ENCODE assay signal across 16 mouse cellular contexts in the genomic region with DNA sequence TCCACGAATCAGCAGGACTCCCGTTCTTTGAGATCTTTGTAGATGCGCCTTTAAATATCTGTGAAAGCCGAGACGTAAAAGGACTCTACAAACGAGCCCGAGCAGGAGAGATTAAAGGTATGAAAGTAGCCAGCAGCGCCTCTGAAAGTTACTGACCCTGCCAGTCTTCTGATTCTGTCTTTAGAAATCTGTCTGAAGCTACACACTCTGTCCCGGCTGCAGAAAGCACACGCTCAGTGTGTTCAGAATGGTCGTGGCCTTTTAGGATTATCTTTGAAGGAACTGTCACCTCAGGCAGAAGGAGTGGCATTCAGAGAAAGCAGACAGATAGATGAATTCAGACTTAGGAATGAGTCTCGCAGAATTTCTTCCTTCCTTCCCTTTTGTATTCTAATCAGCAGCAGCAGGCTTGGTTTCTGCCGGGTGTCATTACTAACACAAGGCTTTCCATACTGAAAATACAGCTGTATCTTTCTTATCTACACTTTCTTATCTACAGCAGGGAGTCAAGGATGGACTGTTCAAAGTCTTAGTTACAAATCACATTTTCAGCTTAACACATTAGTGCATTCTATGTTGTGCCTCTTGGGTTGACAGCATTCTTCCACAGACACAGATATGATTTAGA. TPM values are rescaled to one million over a fixed set of nuclear protein-coding genes. Genes with fewer than 3 reads are reported as not detected.
DNase-seq lines count a peak whose midpoint lies in the region; ATAC-seq lines count a peak whose summit lies in the region.
"Had no signal": no experiment of that assay in that cellular context is flagged by ENCODE, and none has a peak within 500 bp of the region (broad histone marks: within the 10 kb centered on the region; RNA-seq: fewer than 3 reads in every experiment).

No protein-coding gene starts in this region.

- WGBS in heart, embryonic 14.5 days = 17% methylated on average over 13 of the region's 13 CpGs
- WGBS in liver, embryonic 11.5 days = 30% methylated on average over 13 of the region's 13 CpGs
- 33% methylated on average over 13 of the region's 13 CpGs for WGBS in midbrain, embryonic 13.5 days
- 64% methylated on average over 13 of the region's 13 CpGs for WGBS in hindbrain, embryonic 16.5 days

- no peak for DNase-seq in heart, postnatal 10 days
- peak; percentile 49 for DNase-seq in MEL-GATA-1-ER (ENCODE audit: extremely low read depth, low read depth)
- no peak for DNase-seq in liver, embryonic 11.5 days (ENCODE audit: low spot score)
- no peak for DNase-seq in natural killer cell, adult 2 months (ENCODE audit: low spot score in 2 of 2)
- no peak for DNase-seq in kidney, postnatal 36 days
- DNase-seq: cerebellum, adult 2 months; kidney, adult 11 months; kidney, postnatal 14 days; lung, postnatal 10 days; thymus, adult 18-20 months had no signal

- H3K4me3 ChIP-seq in heart, embryonic 14.5 days (ENCODE audit: control insufficient read depth in 1 of 2, insufficient read depth in 1 of 2, low read depth in 1 of 2, low read length in 2 of 2) = no peak overlapping the region
- H3K4me3 ChIP-seq in liver, embryonic 11.5 days (ENCODE audit: low read depth, low read length) = no peak overlapping the region
- no peak overlapping the region for H3K4me3 ChIP-seq in midbrain, embryonic 13.5 days (replicated peaks)
- H3K4me3 ChIP-seq in hindbrain, embryonic 16.5 days (ENCODE audit: low read length) = no peak overlapping the region
- H3K4me3 ChIP-seq: embryonic facial prominence, embryonic 15.5 days; forebrain, embryonic 15.5 days had no signal

- no peaks in the 10 kb centered on the region for H3K27me3 ChIP-seq in heart, embryonic 14.5 days (ENCODE audit: control insufficient read depth, insufficient read depth, low read length)
- H3K27me3 ChIP-seq in liver, embryonic 11.5 days (replicated peaks; ENCODE audit: control insufficient read depth, insufficient read depth, low read length) = no peaks in the 10 kb centered on the region
- no peaks in the 10 kb centered on the region for H3K27me3 ChIP-seq in midbrain, embryonic 13.5 days
- no peaks in the 10 kb centered on the region for H3K27me3 ChIP-seq in hindbrain, embryonic 16.5 days (replicated peaks; ENCODE audit: control insufficient read depth, insufficient read depth, low read length)
- H3K27me3 ChIP-seq: embryonic facial prominence, embryonic 15.5 days; forebrain, embryonic 15.5 days had no signal

- peak overlapping the region; percentile 51 for H3K4me2 ChIP-seq in heart, embryonic 14.5 days (ENCODE audit: low read length)
- peak overlapping the region; percentile 35 for H3K4me2 ChIP-seq in liver, embryonic 11.5 days
- peak overlapping the region; percentile 26 for H3K4me2 ChIP-seq in midbrain, embryonic 13.5 days (replicated peaks)
- H3K4me2 ChIP-seq in hindbrain, embryonic 16.5 days (ENCODE audit: low read length) = no peak overlapping the region
- H3K4me2 ChIP-seq: embryonic facial prominence, embryonic 15.5 days; forebrain, embryonic 15.5 days had no signal

- H3K4me1 ChIP-seq in heart, embryonic 14.5 days (ENCODE audit: control insufficient read depth in 2 of 2, insufficient read depth in 2 of 2, low read length in 2 of 2) = peaks cover 13 to 20% of the 10 kb centered on the region in 2 experiments
- H3K4me1 ChIP-seq in liver, embryonic 11.5 days (replicated peaks; ENCODE audit: control insufficient read depth, insufficient read depth, low read length) = peaks cover 11% of the 10 kb centered on the region
- peaks cover 14% of the 10 kb centered on the region for H3K4me1 ChIP-seq in midbrain, embryonic 13.5 days (replicated peaks)
- no peaks in the 10 kb centered on the region for H3K4me1 ChIP-seq in hindbrain, embryonic 16.5 days (ENCODE audit: control insufficient read depth, insufficient read depth, low read depth, low read length)
- H3K4me1 ChIP-seq: forebrain, embryonic 15.5 days had no signal

- H3K9ac ChIP-seq in heart, embryonic 14.5 days (ENCODE audit: low read length) = peak overlapping the region; percentile 2; the same call in 1 of the 2 replicates
- H3K9ac ChIP-seq in liver, embryonic 11.5 days (ENCODE audit: low read depth, low read length) = no peak overlapping the region
- H3K9ac ChIP-seq in midbrain, embryonic 13.5 days (replicated peaks) = no peak overlapping the region
- no peak overlapping the region for H3K9ac ChIP-seq in hindbrain, embryonic 16.5 days (ENCODE audit: low read depth, low read length)
- H3K9ac ChIP-seq: embryonic facial prominence, embryonic 15.5 days; forebrain, embryonic 15.5 days had no signal

- H3K27ac ChIP-seq in heart, embryonic 14.5 days (replicated peaks in 1 of 2; ENCODE audit: control insufficient read depth in 1 of 2, insufficient read depth in 1 of 2, low read depth in 2 of 2, low read length in 2 of 2) = no peak overlapping the region
- no peak overlapping the region for H3K27ac ChIP-seq in liver, embryonic 11.5 days (ENCODE audit: low read depth, low read length)
- no peak overlapping the region; the same call in 1 of the 2 replicates for H3K27ac ChIP-seq in midbrain, embryonic 13.5 days
- no peak overlapping the region for H3K27ac ChIP-seq in hindbrain, embryonic 16.5 days (ENCODE audit: low read depth, low read length)
- H3K27ac ChIP-seq: embryonic facial prominence, embryonic 15.5 days; forebrain, embryonic 15.5 days had no signal

- intact Hi-C loops in heart, postnatal 10 days (cut with DNase I) = no loop called here

- no peak for ATAC-seq in heart, embryonic 14.5 days (ENCODE audit: insufficient number of reproducible peaks, insufficient read depth, low FRiP score, low read depth)
- 0 out of 2 replicates have a peak, but pooled peaks have one; percentile 41 for ATAC-seq in liver, embryonic 11.5 days (replicated peaks; ENCODE audit: low FRiP score)
- 0 out of 2 replicates have a peak, but pooled peaks have one; percentile 11 for ATAC-seq in midbrain, embryonic 13.5 days
- ATAC-seq in hindbrain, embryonic 16.5 days = no peak
- ATAC-seq: activated CD4-positive, CD25-positive, alpha-beta regulatory T cell, adult 4 months; forebrain, embryonic 15.5 days had no signal

- no peaks in the 10 kb centered on the region for H3K9me3 ChIP-seq in heart, embryonic 14.5 days (ENCODE audit: control insufficient read depth, low read length)
- H3K9me3 ChIP-seq in liver, embryonic 11.5 days (ENCODE audit: control insufficient read depth, low read length) = no peaks in the 10 kb centered on the region
- H3K9me3 ChIP-seq in midbrain, embryonic 13.5 days = peaks cover under 1% of the 10 kb centered on the region; the same call in 1 of the 2 replicates
- no peaks in the 10 kb centered on the region for H3K9me3 ChIP-seq in hindbrain, embryonic 16.5 days (ENCODE audit: control insufficient read depth, low read length)
- H3K9me3 ChIP-seq: embryonic facial prominence, embryonic 15.5 days; forebrain, embryonic 15.5 days had no signal

- 0 out of 2 replicates have a peak, but pooled peaks cover 5% of the 10 kb centered on the region for H3K36me3 ChIP-seq in heart, embryonic 14.5 days (ENCODE audit: control insufficient read depth, insufficient read depth, low read length)
- no peaks in the 10 kb centered on the region for H3K36me3 ChIP-seq in liver, embryonic 11.5 days (ENCODE audit: control insufficient read depth, insufficient read depth, low read length)
- H3K36me3 ChIP-seq in midbrain, embryonic 13.5 days = no peaks in the 10 kb centered on the region
- no peaks in the 10 kb centered on the region for H3K36me3 ChIP-seq in hindbrain, embryonic 16.5 days (ENCODE audit: control insufficient read depth, insufficient read depth, low read length)
- H3K36me3 ChIP-seq: forebrain, embryonic 15.5 days had no signal

RNA-seq across cellular contexts. Expression of a gene that starts 42.8 kb away (rescaled TPM):
- polyA plus RNA-seq in heart, embryonic 14.5 days (2014; fragmentation: Nextera tagmentation; extraction: Ambion mirVana) = 10.3 TPM in 2 replicates
- total RNA-seq in heart, postnatal 10 days (2021) = 10 to 100 TPM; 16.0 to 16.8 TPM
- polyA plus RNA-seq in liver, embryonic 11.5 days (2014; fragmentation: Nextera tagmentation; extraction: Ambion mirVana) = 3.4 and 3.5 TPM in 2 replicates
- polyA plus RNA-seq in midbrain, embryonic 13.5 days (2015; fragmentation: Nextera tagmentation; extraction: Ambion mirVana) = 0.39 and 0.41 TPM in 2 replicates
- polyA plus RNA-seq in hindbrain, embryonic 16.5 days (2015; fragmentation: Nextera tagmentation; extraction: Ambion mirVana) = 1.7 and 2.3 TPM in 2 replicates

Comparison
In these comparisons a context has a peak if more than half of its experiments do, and no peak if none do; other contexts are left out.
1. ATAC-seq: peak in liver, embryonic 11.5 days (single experiment) and midbrain, embryonic 13.5 days (single experiment); none in heart, embryonic 14.5 days (single experiment) and hindbrain, embryonic 16.5 days (single experiment).